Mouse (Mus musculus) A20 (cell line): ENCODE results near the gene Tmem212.

Experiments
- DNase-seq: peaks from one replicate; pipeline ENCODE4 v3.0.0-alpha.2; 2011; ENCODE audit warnings: low read depth, low spot score

Tmem212 gene

DNA sequence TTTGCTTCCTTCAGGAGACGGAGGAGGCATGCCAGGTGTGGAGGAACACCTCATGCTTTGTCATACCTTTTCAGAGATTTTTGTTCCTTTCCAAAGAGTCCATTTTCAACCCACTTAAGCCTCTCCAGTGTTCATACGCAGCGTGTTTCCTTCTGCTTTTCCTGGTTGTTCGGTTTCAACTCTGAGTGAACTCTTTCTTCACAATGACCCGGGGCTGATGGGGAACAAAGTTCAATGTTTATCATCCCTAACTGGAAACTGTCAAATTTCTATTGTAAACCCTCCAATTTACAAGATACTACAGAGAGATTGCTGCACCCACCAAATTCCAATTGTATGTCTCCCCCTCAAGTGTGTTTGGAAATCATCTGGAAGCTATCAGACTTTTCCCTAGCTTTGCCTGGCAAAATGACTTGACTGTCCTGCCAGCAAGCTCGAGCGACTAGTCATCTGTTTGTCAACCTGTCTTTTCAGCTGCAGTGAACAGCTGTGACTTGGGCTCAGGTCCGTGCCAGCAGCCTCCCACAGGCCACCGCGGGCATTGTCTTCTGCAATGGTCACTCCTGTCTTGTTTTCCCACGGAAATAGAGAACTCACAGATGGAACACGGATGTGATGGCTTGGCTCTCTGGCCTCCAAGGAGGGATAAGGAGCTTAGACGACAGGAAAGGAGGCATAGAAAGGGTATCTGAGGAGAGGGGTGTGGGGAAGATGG, 3.0 kb upstream of the Tmem212 start:
- no peak for DNase-seq

DNA sequence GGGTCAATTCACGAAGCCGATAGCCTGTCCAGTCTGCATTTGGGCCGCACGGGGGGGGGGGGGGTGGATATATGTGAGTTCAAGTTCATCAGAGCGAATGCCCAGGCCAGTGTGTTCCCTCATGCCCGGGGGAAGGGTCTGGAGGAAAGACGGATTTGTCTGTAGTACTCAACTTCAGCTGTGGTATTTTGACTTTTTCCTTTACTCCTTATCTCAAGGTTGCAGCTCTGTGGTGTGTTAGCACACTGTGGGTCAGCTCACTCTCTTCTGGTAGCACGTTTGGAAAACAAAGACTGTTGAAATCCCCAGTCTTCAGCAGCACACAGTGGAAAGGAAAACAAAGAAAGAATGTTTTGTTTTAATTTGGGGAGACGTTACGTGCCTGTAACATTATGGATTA, 2.0 kb upstream of the Tmem212 start:
- no peak for DNase-seq

DNA sequence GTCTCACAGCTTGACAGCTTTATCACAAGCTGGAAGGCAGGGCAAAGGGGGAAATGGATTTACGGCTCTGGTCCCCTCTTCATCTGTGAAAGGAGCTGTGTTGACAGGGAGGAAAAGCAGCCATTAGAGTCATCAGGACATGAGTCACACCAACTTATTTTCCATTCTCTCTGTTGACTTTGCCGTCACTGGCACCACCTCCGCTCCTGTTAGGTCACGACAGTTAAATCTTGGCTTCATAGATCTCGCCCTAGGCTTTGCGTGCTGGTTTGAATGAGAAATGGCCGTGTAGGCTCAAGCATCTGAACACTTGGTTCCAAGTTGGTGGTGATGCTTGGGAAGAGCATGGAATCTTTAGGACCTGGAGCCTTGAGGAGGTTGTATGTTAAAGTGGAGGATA, 9.6 kb downstream of the Tmem212 start:
- DNase-seq, result no peak

DNA sequence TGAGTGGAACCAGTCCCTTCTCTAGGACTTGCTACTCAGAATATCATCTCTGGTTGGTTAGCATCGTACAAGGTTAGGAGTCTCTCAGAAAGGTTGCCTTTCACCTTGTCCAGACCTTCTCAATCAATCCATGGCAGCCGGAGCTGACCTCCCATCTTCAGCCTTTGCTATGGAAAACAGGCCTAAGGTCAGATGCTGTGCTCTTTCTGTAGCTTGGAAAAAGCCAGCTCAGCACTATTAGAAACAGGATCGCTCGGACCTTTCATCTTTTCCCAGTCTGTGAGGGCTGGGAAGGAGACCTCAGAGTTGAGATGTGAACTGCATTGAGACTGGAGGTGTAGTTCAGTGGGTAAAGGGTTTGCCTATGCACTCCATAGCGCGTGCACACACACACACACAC, 10.6 kb downstream of the Tmem212 start:
- no peak for DNase-seq

DNA sequence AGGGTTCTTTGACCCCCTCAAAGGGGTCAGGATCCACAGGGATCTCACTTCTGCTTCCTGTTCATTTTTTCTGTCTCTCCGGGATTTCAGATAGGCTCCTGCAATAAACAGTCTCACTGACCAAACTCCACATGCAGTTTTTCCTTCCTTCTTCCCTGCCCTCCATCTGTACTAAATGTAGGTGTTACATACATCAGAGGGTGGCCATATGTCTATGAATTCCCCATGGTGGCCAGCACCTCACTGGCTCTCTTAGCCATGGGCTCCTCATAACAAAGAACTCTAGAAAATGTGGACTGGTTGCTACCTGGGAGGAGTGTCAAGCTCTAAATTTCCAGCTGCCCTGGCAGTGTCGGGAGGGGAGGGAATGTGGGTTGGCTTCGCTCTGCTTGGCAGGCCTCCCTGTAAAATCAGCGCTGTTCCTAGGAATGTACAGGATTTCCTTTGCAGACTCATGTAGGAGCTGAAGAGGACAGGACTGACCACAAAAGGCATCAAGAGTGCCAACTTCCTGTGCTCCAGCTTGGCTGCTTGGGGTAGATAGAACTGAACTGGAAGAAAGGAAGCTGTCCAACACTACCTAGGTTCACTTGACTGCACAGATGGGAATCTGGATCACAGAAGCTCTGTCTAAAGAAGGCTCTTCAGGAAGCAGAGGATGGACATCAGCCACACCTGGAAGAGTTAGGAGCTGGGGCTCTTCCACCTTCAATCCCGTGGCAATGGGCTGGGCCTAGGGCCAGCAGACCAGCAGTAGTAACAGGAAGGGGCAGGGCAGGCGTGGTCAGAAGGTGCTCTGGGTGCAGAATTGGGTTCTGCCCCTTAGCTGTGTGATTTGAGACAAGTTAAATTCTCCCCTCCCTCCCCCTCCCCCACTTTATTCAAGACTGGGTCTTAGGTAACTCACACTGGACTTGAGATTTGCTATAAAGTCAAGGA, 14.0 kb downstream of the Tmem212 start:
- DNase-seq, result no peak

DNA sequence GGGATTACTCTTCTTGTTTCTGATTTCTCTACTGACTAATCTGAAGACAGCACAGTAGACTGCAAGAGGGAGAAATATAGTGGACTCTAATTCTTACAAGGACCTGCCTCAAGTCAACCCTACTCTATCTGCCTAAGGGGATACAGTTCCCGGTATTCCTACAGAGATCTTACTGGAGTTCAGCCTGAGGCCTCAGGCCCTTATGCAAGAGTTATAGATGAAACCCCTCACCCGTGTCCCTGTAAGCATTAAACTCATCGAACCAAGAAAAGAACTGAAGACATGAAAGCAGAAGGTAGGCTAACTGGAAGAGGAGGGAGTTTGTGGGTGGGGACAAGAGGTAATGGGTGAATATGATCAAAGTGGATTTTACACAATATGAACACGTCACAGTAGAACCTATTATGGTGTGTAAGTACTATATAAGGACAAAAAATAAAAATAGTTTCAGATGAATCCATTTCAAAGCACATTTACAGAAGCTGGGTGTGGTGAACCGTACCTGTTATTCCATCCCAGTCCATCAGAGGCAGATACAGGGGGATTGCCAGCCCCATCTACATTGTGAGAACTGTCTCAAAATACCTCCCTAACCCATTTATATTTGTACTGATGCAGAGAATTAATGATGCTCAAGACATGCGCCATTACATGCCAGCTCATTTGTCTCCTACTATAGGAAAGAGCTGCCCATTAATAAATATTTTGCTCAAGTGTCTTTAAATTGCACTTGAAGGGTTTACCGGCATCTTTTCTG, 17.1 kb downstream of the Tmem212 start:
- DNase-seq, result no peak

DNA sequence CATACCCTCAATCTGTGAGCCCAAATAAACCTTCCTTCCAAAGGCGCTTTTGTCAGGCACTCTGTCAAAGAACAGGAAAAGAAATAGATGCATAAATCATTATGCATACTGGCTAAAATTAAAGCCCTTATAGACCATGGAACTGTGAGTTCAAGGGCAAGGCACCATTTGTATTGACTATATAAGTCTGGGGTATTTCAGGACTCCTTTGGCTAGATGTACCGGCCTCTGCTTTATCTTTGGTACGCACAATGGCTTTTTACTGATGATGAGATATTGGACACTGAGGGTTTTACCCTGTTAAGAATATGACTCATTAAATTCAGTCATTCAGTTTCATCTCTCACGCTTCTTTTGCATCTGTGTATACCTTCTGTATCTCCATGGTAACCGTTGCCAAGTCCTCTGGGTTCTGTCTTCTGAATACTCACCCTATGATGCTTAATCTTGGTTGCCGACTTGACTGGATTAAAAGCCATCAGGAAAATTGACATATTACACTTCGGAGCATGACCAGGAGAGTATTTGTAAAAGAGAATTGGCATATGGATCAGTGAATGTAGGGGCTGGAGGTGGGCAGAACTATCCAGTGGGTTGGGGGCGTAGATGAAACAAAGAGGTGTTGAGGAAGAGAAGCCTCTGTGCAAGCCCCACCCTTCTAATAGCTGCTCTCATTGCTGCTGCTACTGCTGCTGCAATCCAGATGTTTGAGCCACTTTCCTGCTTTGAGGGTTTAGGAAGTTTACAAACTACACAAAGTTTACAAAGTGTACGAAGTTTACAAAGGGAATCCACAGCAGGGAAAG, 22.7 kb downstream of the Tmem212 start:
- no peak for DNase-seq

DNA sequence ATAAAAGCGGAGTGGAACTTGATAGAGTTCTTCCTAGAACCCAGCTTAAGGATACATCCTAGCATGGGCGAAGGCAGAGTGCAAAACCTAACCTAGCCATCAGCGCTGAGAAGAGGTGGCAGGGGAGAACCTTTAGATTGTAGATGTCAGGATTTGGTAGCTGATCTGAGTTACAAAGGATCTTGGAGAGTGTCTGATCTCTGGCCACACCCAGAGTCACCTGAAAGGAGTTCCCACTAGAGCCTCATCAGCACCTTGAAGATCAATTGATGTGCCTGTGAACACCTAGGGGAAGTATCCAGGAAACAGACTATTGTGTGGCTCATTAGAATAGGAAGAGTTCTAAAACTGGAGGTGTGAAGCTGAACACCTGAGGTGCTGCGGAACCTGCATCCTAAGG, 23.7 kb downstream of the Tmem212 start:
- DNase-seq, result no peak

DNA sequence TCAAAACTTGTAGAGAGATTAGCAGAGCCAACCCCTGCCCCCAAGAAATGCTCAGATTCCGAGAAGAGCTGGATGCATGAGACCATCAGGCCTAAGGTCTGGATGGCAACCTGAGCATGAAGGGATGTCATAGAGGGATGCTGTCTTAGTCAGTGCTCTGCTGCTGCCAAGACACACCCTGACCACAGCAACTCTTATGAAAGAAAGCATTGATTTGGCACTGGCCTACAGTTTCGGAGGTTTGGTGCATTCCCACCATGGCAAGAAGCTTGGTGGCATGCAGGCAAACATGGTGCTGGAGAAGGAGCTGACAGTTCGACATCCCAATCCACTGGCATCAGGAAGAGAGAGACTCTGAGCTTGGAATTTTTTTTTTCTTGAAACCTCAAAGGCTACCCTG, 24.3 kb downstream of the Tmem212 start:
- no peak for DNase-seq

DNA sequence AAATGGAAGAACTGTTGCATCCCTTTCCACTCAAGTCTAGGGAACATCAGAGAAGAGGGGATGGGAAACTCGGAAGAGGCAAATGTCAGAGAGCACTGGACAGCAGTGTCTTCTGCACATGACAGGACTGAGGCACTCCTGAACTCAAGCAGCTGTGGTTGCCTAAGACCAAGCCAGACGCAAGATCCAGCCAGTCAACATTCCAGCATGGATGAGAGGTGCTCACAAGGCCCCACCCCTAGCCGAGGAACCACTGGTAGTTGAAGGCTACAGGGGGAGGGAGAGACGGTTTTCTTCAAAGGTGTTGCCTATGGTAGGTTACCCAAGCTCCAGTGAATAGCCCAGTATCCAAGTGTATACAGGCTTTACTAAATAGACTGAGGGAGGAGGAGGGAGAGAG, 24.8 kb downstream of the Tmem212 start:
- DNase-seq, result no peak

DNA sequence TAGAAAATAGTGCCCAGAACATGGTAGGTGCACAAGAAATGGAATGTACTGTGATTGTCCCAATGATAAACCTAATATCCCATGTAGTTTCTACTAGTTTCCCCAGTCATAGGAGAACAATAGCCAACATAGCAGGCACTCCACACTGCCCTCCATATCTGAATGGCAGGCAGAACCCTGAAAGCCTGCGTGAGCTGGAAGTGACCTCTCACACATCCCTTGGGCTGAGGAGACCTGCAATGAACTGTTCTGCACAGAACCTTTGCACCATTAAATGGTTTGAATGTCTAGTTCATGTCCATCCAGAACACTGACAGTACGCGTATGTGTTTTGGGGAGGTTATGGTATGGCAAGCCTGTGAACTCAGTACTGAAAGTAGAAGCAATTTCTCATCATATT, 27.5 kb downstream of the Tmem212 start:
- no peak for DNase-seq

DNA sequence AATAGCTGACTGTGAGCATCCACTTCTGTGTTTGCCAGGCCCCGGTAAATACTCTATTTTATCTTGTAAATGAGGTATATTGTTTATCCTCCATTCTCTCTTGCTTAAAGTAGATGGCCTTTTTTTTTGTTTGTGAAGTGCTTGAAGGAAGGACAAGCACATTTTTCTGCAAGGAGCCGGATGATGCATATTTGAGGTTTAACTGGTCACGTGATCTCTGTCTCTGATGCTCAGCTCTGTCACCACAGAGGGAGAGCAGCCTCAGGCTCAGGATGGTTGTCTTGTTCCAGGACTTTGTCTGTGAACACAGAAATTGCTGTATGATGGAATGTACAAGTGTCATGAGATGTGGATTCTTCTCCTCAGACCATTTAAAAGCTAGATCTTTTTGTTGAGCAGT, 28.4 kb downstream of the Tmem212 start:
- DNase-seq, result no peak

DNA sequence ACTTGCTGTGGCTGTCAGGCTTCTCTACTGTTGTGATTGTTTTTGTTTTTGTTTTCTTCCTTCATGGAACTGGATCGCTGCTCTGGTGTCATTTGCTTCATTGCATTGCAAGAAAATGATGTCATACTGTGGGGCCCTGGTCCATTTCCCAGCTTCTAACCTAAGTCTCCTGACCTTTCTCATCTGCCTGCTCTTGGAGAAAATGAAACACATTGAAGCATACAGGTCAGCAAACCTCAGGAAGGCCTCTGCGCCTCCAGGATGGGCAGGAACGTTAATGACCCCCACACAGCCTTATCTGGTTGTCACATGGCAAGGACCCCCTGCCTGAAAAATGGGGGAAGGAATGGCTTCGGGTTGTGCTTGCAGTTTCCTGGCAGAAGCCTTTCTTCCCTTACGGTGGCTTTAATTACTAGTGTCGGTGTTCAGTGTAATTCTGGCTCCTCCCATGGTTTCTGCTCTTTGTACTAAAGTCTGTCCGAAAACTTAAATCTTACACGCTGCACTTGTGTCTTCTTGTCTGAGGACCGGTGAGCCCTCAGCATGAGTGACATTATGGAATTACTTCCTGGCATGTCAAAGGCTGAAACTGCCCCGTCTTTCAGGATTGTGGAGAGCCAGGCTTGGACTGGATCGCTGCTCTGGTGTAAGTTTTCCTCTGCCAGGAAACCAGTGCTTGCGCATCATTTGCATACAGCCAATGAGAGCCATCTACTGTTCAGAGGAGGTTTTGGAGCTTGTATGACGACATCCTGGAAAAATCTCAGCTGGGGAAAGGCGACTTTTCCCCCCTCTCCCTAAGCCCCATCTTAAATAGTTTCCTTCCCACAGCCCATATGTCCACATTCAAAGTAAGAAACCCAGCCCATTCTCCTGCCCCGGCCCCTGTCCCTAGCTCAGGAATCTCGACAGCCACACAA, 33.1 kb downstream of the Tmem212 start:
- no peak for DNase-seq

DNA sequence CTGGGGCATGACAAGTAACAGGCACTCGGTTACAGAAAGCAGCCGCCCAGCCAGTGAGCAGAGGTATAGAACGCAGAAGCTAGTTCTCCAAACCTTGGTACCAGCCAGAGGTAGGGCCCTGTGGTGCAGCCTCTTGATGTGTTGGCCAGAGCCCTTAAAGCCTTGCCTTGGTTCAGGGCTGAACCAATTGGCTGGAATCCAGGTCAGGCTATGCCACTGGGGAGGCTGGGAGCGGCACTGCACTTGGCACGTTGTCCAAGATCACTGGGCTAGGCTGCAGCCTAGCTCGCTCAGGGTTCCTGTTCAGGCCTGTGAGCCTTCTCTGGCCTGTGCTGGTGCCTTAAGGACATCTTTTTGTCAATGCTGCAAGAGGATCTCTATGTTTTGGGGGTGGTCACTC, 34.6 kb downstream of the Tmem212 start:
- DNase-seq, result no peak

DNA sequence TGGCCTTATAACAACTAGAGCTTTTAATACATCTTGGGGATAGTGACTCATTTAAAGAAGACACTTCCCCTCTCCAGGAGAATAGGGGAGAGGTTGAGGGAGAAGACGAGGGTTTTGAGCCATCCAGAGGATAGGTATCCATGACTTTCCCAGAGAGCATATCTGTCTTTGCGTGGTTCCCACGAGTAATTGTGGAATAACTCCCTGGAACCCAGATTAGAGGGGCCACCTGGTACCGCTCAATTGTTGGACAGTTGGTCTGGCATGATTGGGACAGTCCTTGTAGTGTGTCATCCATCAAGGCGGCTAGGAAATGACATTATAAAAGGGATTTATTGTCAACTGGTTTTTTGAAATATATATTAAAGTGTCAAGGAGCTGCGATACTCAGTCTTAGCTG, 35.1 kb downstream of the Tmem212 start:
- no peak for DNase-seq

DNA sequence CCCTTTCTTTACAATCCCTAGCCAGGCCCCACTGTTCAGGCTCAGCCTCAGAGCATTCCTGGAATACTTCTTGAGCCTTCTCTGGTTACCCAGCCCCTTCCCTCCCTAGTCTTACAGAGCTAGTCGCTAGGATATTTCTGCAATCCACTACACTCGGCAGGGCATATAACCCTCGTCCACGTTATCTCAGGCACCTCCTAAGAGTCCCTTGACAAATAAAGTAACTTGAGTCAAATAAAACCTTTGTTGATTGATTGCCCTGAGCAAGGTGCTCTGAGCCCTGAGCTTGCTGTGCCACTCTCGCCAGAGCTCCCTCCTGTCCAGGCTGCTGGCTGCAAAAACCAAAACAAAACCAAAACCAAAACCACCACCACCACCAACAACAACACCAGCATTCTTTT, 37.0 kb downstream of the Tmem212 start:
- no peak for DNase-seq

DNA sequence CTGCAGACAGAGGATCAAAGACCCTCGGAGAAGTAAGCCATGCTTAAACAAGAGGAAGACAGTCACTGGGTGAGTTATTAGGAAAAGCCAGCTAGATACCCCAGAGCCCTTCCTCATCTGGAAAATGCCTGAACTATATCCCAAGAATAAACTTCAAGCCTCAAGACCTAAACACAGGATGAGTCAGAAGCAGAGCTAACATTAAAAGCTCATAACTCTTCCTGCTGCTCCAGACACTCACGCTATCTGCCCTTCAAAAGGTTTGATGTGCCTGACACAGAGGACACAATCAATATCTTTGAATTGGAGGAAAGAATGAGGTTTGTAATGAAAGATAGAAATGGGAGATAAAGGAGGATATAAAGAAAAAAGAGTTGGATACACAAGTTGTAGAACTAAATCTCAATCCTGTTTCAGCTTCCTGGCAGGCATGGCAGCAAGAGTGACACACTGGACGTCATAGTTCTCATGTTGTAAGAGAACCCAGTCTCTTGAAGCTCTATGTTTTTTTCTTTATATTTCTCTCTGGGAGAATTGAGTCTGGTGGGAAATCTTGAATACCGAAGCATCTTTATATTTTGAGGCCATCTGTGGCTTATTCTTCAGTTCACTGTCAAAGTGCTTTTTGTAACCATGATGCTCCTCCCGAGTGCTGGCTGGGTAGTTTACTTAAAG, 37.6 kb downstream of the Tmem212 start:
- no peak for DNase-seq

DNA sequence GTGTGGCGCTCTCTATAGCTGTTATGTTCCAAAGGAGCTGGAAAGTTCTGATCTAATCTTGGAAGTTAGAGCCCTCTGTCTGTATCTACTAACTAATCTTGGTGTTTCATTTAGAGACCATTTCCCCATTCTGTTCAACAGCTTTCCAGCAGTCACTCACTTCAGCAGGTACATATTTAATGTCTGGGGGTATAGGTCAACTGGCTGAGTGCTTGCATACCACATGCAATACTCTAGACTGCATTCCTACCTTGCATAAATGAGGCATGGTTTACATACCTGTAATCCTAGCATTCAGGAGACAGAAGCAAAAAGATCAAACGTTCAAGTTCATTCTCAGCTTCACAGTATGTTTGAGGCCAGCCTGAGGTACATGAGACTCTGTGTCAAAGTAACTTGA, 39.9 kb downstream of the Tmem212 start:
- DNase-seq, result no peak

DNA sequence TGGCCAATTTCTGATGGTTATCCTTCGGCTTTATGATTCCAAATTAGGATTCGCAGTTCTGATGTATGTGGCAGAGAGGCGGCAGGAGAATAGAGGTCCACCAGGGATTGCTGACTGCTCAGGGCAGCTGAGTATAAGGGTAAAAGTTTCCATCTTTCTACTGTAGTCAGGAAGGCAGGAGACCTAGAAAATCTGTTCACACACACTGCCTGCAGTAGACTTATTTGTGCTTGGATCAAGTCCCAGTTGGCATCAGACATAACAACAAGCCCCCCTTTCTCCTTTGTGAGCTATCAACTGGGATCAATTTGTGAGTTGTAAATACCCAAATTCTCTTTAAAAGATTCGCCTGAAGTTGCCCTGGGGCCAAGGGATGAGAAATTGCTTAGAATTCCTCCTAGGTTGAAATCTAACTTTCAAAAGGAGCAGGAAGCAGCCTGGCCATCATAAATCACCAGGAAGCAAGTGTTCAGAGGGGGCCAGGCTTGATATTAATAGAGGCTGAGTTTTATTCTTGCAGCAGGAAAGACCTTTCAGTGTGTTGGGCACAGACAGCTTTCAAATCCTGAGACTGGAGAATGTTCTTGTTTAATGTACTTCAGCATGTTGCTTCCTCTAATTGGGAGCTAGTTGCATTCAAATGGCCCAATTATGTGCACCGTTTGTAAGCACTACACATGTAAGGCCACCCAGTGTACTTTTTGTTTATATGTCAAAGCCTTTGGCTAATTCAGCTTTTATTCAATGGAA, 41.6 kb downstream of the Tmem212 start:
- DNase-seq, result no peak
